Mouse (Mus musculus) kidney, postnatal 14 days (tissue): ENCODE data around the gene Sav1.

Experiments used
- DNase-seq: peaks from one replicate; pipeline ENCODE4 v3.0.0; 2022; ENCODE audit warnings: mixed read lengths

The Sav1 gene

GRCm38 (mm10) chr12:69957378-69957777, 29.4 kb downstream of the Sav1 start:
- DNase-seq: no peak

- DNase-seq: no peak
Observed at GRCm38 (mm10) chr12:69947502-69947901, 39.3 kb downstream of the Sav1 start.

- DNase-seq: no peak
Observed at GRCm38 (mm10) chr12:69945861-69946260, 40.9 kb downstream of the Sav1 start.

- no peak for DNase-seq
Observed at GRCm38 (mm10) chr12:69941655-69942329, 45.0 kb downstream of the Sav1 start.

- no peak for DNase-seq
Observed at GRCm38 (mm10) chr12:69939291-69939690, 47.5 kb downstream of the Sav1 start.

GRCm38 (mm10) chr12:69937731-69938130, 49.1 kb downstream of the Sav1 start:
- no peak for DNase-seq

- no peak for DNase-seq
Observed at GRCm38 (mm10) chr12:69926716-69927115, 60.1 kb downstream of the Sav1 start.

GRCm38 (mm10) chr12:69924012-69924411, 62.8 kb downstream of the Sav1 start:
- DNase-seq: peak; percentile 40

GRCm38 (mm10) chr12:69923603-69924002, 63.2 kb downstream of the Sav1 start:
- DNase-seq: no peak

- DNase-seq: no peak
Observed at GRCm38 (mm10) chr12:69923128-69923527, 63.7 kb downstream of the Sav1 start.

- no peak for DNase-seq
Observed at GRCm38 (mm10) chr12:69922099-69922498, 64.7 kb downstream of the Sav1 start.

GRCm38 (mm10) chr12:69917870-69918269, 68.9 kb downstream of the Sav1 start:
- DNase-seq: no peak
